Mouse (Mus musculus) heart, postnatal 0 days (tissue): ENCODE measurements around the gene Grn. TPM values are rescaled to one million over a fixed set of nuclear protein-coding genes. Genes with fewer than 3 reads are reported as not detected.

Source experiments
- ATAC-seq: fragments of 200-750 bp; cut with Nextera tagmentation; 2 replicates; pipeline ENCODE4 v1.8.0; 2017; ENCODE audit warnings: low read depth, moderate number of reproducible peaks, moderate library complexity; ENCODE audit not compliant: insufficient read depth
- DNase-seq: peaks from one replicate; pipeline ENCODE4 v3.0.0-alpha.2; 2016; ENCODE audit warnings: low spot score
- H3K27ac ChIP-seq: fragments of 300-500 bp; sonication (generic); 2 replicates; pipeline ENCODE4 v1.5.1; 2014; ENCODE audit warnings: low read depth, mild to moderate bottlenecking
- H3K27me3 ChIP-seq: fragments of 300-500 bp; sonication (generic); 2 replicates; pipeline ENCODE4 v1.6.1; 2014; ENCODE audit warnings: low read length, mixed read lengths; ENCODE audit not compliant: control insufficient read depth, insufficient read depth
- H3K36me3 ChIP-seq: fragments of 300-500 bp; sonication (generic); replicated peaks from 2 replicates; pipeline ENCODE4 v1.6.1; 2014; ENCODE audit warnings: low read length, mixed read lengths; ENCODE audit not compliant: control insufficient read depth, insufficient read depth
- H3K4me1 ChIP-seq: fragments of 300-500 bp; sonication (generic); 2 replicates; pipeline ENCODE4 v1.6.1; 2014; ENCODE audit warnings: antibody characterized with exemption; ENCODE audit not compliant: control insufficient read depth, insufficient read depth
- H3K4me2 ChIP-seq: fragments of 300-500 bp; sonication (generic); 2 replicates; pipeline ENCODE4 v1.6.1; 2014; ENCODE audit warnings: low read depth, mild to moderate bottlenecking, low read length, moderate library complexity
- H3K4me3 ChIP-seq: fragments of 300-500 bp; sonication (generic); 2 replicates; pipeline ENCODE4 v1.5.1; 2014; ENCODE audit warnings: low read depth, low read length
- H3K9ac ChIP-seq: fragments of 300-500 bp; sonication (generic); replicated peaks from 2 replicates; pipeline ENCODE4 v1.6.1; 2014; ENCODE audit warnings: low read depth, low read length, mixed read lengths
- H3K9me3 ChIP-seq: fragments of 300-500 bp; sonication (generic); replicated peaks from 2 replicates; pipeline ENCODE4 v1.6.1; 2016; ENCODE audit warnings: low read length; ENCODE audit not compliant: control insufficient read depth
- CTCF ChIP-seq: IDR thresholded peaks from 2 replicates; pipeline ENCODE4 v1.5.1; 2016; ENCODE audit warnings: antibody characterized with exemption, control low read depth, low read depth
- EP300 ChIP-seq: IDR thresholded peaks from 2 replicates; pipeline ENCODE4 v1.6.1; 2016; ENCODE audit warnings: antibody characterized with exemption, low read depth
- WGBS: fragments of 180-500 bp; shearing (Covaris S2); extraction: QIAGEN DNeasy Blood & Tissue Kit; methylation state at CpG from one replicate; pipeline ENCODE4 v1.1.7; 2014; 5-methylcytosine and 5-hydroxymethylcytosine counted together
- polyA plus RNA-seq: library from polyadenylated mRNA; unstranded; fragments of >200 nt; fragmentation: Nextera tagmentation; extraction: Ambion mirVana; gene quantifications from 2 replicates; pipeline ENCODE4 v1.2.1, GENCODE M21; 2015
- total RNA-seq: library from RNA; depleted of rRNA; stranded (reverse); fragments of >200 nt; gene quantifications from 2 replicates; pipeline ENCODE4 v1.2.3, GENCODE M21; 2014; ENCODE audit warnings: low replicate concordance; rRNA removed

The Grn gene
- total RNA-seq (134 and 162 TPM in 2 replicates), polyA plus RNA-seq (174 and 176 TPM in 2 replicates)

- DNase-seq (peak; percentile 99), ATAC-seq (peak; percentile 93)
- H3K9ac ChIP-seq = peak within 1 kb of the TSS; percentile 66
- 0% methylated on average over 29 of the region's 29 CpGs for WGBS
- peaks cover 16% of the 10 kb centered on the region; the same call in 1 of the 2 replicates for H3K4me1 ChIP-seq
- peaks cover 8% of the 10 kb centered on the region for H3K36me3 ChIP-seq
- no peaks in the 10 kb centered on the region for H3K27me3 ChIP-seq
- TF ChIP-seq CTCF = no peak
- peak; percentile 86; the same call in 1 of the 2 replicates for TF ChIP-seq EP300
- peak within 1 kb of the TSS; percentile 99 for H3K4me2 ChIP-seq
- no peaks in the 10 kb centered on the region for H3K9me3 ChIP-seq
- peak within 1 kb of the TSS; percentile 89 for H3K4me3 ChIP-seq
- H3K27ac ChIP-seq = peak within 1 kb of the TSS; percentile 91
Measured at GRCm38 (mm10) chr11:102430121-102431017, at the start of gene Grn. TSS of gene Grn (plus strand) at chr11:102430315.

GRCm38 (mm10) chr11:102381341-102382100 lies 48.6 kb upstream of the Grn start:
- TF ChIP-seq CTCF (no peak), EP300 (no peak)
- WGBS = 45% methylated on average over 4 of the region's 4 CpGs
- H3K27me3 ChIP-seq = no peaks in the 10 kb centered on the region

GRCm38 (mm10) chr11:102382794-102383193 lies 47.3 kb upstream of the Grn start:
- Histone ChIP-seq H3K4me2 (no peak overlapping the region), H3K4me3 (no peak overlapping the region), H3K4me1 (no peaks in the 10 kb centered on the region), H3K9ac (no peak overlapping the region), H3K36me3 (no peaks in the 10 kb centered on the region), H3K27ac (no peak overlapping the region), H3K27me3 (no peaks in the 10 kb centered on the region), H3K9me3 (peaks cover 4% of the 10 kb centered on the region; the same call in 1 of the 2 replicates)
- DNase-seq = no peak
- TF ChIP-seq CTCF (no peak), EP300 (no peak)
- WGBS = 75% methylated on average over 3 of the region's 3 CpGs
- ATAC-seq = no peak

More at GRCm38 (mm10) chr11:102381341-102382100, 48.6 kb upstream of the Grn start:
- DNase-seq = no peak
- no peaks in the 10 kb centered on the region for H3K36me3 ChIP-seq
- peaks cover 1% of the 10 kb centered on the region; the same call in 1 of the 2 replicates for H3K4me1 ChIP-seq
- no peak overlapping the region for H3K9ac ChIP-seq
- H3K4me3 ChIP-seq = no peak overlapping the region
- no peak overlapping the region for H3K4me2 ChIP-seq
- no peak for ATAC-seq
- peaks cover 4% of the 10 kb centered on the region; the same call in 1 of the 2 replicates for H3K9me3 ChIP-seq
- H3K27ac ChIP-seq = no peak overlapping the region

GRCm38 (mm10) chr11:102383365-102384136 lies 46.6 kb upstream of the Grn start:
- no peak for ATAC-seq

GRCm38 (mm10) chr11:102384418-102384817 lies 45.7 kb upstream of the Grn start:
- Histone ChIP-seq H3K27me3 (no peaks in the 10 kb centered on the region), H3K9me3 (no peaks in the 10 kb centered on the region), H3K4me3 (no peak overlapping the region), H3K27ac (no peak overlapping the region), H3K9ac (no peak overlapping the region), H3K36me3 (no peaks in the 10 kb centered on the region), H3K4me1 (no peaks in the 10 kb centered on the region), H3K4me2 (no peak overlapping the region)
- no peak for TF ChIP-seq EP300
- TF ChIP-seq CTCF = no peak
- WGBS = 56% methylated on average over 2 of the region's 2 CpGs
- ATAC-seq (no peak), DNase-seq (no peak)

More at GRCm38 (mm10) chr11:102383365-102384136, 46.6 kb upstream of the Grn start:
- Histone ChIP-seq H3K9ac (no peak overlapping the region), H3K4me1 (no peaks in the 10 kb centered on the region), H3K36me3 (no peaks in the 10 kb centered on the region), H3K4me3 (no peak overlapping the region), H3K27ac (no peak overlapping the region), H3K9me3 (peaks cover 4% of the 10 kb centered on the region; the same call in 1 of the 2 replicates), H3K4me2 (no peak overlapping the region), H3K27me3 (no peaks in the 10 kb centered on the region)
- TF ChIP-seq EP300 (no peak), CTCF (no peak)
- 44% methylated on average over 1 of the region's 1 CpGs for WGBS
- DNase-seq = no peak
